Mouse (Mus musculus): ENCODE measurements around the gene Fam184a. TPM values are rescaled to one million over a fixed set of nuclear protein-coding genes. Genes with fewer than 3 reads are reported as not detected.
A peak's percentile ranks its signal among the peaks of the same experiment; 100 is the strongest.

The Fam184a gene
- polyA plus RNA-seq (2015; fragmentation: Nextera tagmentation; extraction: Ambion mirVana): 6.5 and 7.2 TPM in 2 replicates

DNA sequence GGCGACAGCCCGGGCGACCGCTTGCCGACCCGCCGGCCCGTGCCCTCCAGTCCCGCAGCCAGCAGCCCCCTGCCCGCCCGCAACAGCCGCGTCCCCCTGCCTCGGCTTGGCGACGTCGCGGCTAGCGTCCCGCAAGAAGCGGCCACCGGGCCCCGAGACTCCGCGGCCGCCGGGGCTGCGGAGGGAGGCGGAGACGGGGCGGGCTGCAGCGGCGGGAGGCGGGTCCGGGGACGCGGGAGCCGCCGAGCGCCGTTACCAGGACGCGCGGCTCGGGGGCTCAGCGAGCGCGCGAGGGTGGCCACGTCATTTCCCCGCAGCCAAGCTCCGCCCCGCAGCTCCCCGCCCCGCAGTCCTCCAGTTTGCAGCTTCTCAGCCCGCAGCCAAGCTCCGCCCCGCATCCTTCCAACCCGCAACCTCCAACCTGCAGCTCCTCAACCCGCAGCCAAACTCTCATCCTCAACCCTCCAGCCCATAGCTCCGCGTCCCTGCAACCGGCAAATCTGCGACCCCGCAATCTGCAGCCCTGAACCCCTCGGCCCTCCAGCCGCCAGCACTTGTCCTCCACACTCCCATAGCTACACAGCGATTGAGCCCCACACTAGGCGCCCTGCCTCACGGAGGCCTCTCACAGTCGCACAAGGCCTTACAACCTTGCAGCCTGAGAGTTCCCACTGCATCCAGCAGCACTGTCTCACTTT lies at the start of gene Fam184a:
Fam184a (minus strand) TSS at position 169 of the 698 bp plus-strand sequence.
- peak; percentile 98 for ATAC-seq
- H3K27ac ChIP-seq (ENCODE audit: low read length): peak within 1 kb of the TSS; percentile 51
- under 1% methylated on average over 53 of the region's 71 CpGs for WGBS
- peak within 1 kb of the TSS; percentile 90 for H3K4me2 ChIP-seq (ENCODE audit: low read length)
- no peaks in the 10 kb centered on the region for H3K36me3 ChIP-seq (ENCODE audit: control insufficient read depth, insufficient read depth)
- H3K27me3 ChIP-seq (replicated peaks; ENCODE audit: control insufficient read depth, insufficient read depth, low read length): no peaks in the 10 kb centered on the region
- H3K4me3 ChIP-seq (replicated peaks; ENCODE audit: low read length): peak within 1 kb of the TSS; percentile 83
- peaks cover 18% of the 10 kb centered on the region for H3K4me1 ChIP-seq (replicated peaks; ENCODE audit: control insufficient read depth, insufficient read depth, low read length)
- no peaks in the 10 kb centered on the region for H3K9me3 ChIP-seq (ENCODE audit: control insufficient read depth, low read length)
- H3K9ac ChIP-seq (replicated peaks; ENCODE audit: low read depth, low read length): peak within 1 kb of the TSS; percentile 79

DNA sequence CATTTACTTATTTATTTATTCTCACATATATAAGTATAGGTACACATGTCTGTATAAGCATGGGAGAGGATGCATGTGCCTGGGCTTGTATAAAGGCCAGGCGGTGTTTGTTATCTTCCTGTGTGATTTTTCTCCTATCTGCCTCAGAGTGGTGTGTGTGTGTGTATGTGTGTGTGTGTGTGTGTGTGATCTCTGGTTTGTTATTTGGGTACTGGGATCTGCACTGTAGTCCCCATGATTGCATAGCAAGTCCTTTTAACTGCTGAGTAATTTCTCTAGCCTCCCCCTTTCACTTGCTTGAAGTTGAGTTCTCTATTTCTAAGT lies 45.3 kb upstream of the Fam184a start:
- no peaks in the 10 kb centered on the region for H3K27me3 ChIP-seq (replicated peaks; ENCODE audit: control insufficient read depth, insufficient read depth, low read length)
- peak; percentile 15; the same call in 1 of the 2 replicates for ATAC-seq
- H3K4me2 ChIP-seq (ENCODE audit: low read length): no peak overlapping the region
- H3K9me3 ChIP-seq (ENCODE audit: control insufficient read depth, low read length): no peaks in the 10 kb centered on the region
- no peaks in the 10 kb centered on the region for H3K36me3 ChIP-seq (ENCODE audit: control insufficient read depth, insufficient read depth)
- H3K27ac ChIP-seq (ENCODE audit: low read length): no peak overlapping the region
- H3K4me1 ChIP-seq (replicated peaks; ENCODE audit: control insufficient read depth, insufficient read depth, low read length): no peaks in the 10 kb centered on the region
- WGBS: 96% methylated on average over 1 of the region's 1 CpGs
- no peak overlapping the region for H3K4me3 ChIP-seq (replicated peaks; ENCODE audit: low read length)
- H3K9ac ChIP-seq (replicated peaks; ENCODE audit: low read depth, low read length): no peak overlapping the region

DNA sequence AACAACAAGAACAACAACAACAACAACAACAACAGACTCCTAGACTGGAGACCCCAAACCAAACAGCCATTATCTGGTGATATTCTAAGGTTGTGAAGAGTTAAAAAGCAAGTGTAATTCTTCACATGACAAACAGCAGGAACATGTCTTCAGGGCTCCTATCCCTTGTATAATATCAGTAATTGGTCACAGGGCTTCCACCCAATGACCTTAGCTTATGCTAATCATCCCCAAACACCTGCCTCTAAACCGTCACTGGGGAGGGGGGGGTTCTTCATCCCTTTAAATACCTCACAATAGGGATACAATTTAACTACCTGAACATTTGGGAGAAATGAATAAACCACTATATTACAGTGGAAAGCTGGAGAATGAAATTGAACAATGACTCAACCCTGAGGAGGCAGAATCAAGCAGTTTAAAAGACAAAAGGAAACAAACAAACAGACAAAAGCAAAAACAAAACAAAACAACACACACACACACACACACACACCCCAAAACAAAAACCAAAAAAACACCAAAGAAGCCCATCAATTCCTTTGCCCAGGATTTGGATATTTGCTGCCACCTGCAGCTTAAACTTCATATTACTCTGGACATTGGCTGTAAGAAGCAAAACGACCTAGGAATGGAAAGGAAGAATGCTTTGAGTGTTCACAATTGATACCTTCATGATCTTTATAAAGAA lies 44.8 kb upstream of the Fam184a start:
- Histone ChIP-seq H3K9me3 (ENCODE audit: control insufficient read depth, low read length) (no peaks in the 10 kb centered on the region), H3K27ac (ENCODE audit: low read length) (no peak overlapping the region), H3K4me3 (replicated peaks; ENCODE audit: low read length) (no peak overlapping the region), H3K9ac (replicated peaks; ENCODE audit: low read depth, low read length) (no peak overlapping the region), H3K36me3 (ENCODE audit: control insufficient read depth, insufficient read depth) (no peaks in the 10 kb centered on the region), H3K27me3 (replicated peaks; ENCODE audit: control insufficient read depth, insufficient read depth, low read length) (no peaks in the 10 kb centered on the region), H3K4me2 (ENCODE audit: low read length) (no peak overlapping the region), H3K4me1 (replicated peaks; ENCODE audit: control insufficient read depth, insufficient read depth, low read length) (no peaks in the 10 kb centered on the region)
- WGBS: 7% methylated on average over 2 of the region's 2 CpGs
- ATAC-seq: peak; percentile 38; the same call in 1 of the 2 replicates

DNA sequence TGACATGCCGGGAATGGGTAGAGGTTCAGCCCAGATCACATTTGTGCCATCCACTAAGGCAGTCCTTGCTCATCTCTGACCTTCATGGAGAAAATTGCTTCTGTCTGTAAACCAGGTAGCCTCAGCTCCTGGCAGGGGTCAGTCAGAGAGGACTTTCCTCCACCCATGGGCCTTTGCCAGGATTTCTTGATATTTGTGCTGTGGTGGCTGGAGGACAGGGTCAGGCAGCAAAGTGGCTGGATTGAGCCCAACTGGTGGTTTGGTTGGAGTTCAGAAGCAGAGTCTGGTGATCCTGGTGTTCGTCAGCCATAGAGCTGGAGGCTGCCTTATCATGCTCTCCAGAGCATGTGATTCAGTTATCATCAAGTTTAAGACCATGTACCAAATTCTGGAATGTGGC lies 40.4 kb upstream of the Fam184a start:
- Histone ChIP-seq H3K36me3 (ENCODE audit: control insufficient read depth, insufficient read depth) (no peaks in the 10 kb centered on the region), H3K9me3 (ENCODE audit: control insufficient read depth, low read length) (no peaks in the 10 kb centered on the region), H3K27me3 (replicated peaks; ENCODE audit: control insufficient read depth, insufficient read depth, low read length) (no peaks in the 10 kb centered on the region), H3K9ac (replicated peaks; ENCODE audit: low read depth, low read length) (no peak overlapping the region), H3K4me2 (ENCODE audit: low read length) (no peak overlapping the region), H3K4me3 (replicated peaks; ENCODE audit: low read length) (no peak overlapping the region), H3K27ac (ENCODE audit: low read length) (no peak overlapping the region), H3K4me1 (replicated peaks; ENCODE audit: control insufficient read depth, insufficient read depth, low read length) (no peaks in the 10 kb centered on the region)
- 80% methylated on average over 2 of the region's 2 CpGs for WGBS
- no peak for ATAC-seq

DNA sequence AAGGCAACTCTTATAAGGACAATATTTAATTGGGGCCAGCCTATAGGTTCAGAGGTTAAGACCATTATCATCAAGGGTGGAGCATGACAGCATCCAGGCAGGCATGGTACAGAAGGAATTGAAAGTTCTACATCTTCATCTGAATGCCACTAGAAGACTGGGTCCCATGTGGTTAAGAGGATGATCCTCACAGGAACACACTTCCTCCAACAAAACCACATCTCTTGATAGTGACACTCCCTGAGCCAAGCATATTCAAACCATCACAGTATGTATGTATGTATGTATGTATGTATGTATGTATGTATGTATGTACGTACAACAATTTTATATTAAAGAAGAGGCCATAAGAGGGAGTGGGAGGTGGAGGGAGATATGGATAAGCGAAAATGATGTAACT lies 25.7 kb upstream of the Fam184a start:
- Histone ChIP-seq H3K9me3 (ENCODE audit: control insufficient read depth, low read length) (no peaks in the 10 kb centered on the region), H3K36me3 (ENCODE audit: control insufficient read depth, insufficient read depth) (no peaks in the 10 kb centered on the region), H3K9ac (replicated peaks; ENCODE audit: low read depth, low read length) (no peak overlapping the region), H3K27ac (ENCODE audit: low read length) (no peak overlapping the region), H3K4me3 (replicated peaks; ENCODE audit: low read length) (no peak overlapping the region), H3K4me1 (replicated peaks; ENCODE audit: control insufficient read depth, insufficient read depth, low read length) (no peaks in the 10 kb centered on the region), H3K27me3 (replicated peaks; ENCODE audit: control insufficient read depth, insufficient read depth, low read length) (no peaks in the 10 kb centered on the region), H3K4me2 (ENCODE audit: low read length) (no peak overlapping the region)
- ATAC-seq: no peak
- 88% methylated on average over 2 of the region's 2 CpGs for WGBS

DNA sequence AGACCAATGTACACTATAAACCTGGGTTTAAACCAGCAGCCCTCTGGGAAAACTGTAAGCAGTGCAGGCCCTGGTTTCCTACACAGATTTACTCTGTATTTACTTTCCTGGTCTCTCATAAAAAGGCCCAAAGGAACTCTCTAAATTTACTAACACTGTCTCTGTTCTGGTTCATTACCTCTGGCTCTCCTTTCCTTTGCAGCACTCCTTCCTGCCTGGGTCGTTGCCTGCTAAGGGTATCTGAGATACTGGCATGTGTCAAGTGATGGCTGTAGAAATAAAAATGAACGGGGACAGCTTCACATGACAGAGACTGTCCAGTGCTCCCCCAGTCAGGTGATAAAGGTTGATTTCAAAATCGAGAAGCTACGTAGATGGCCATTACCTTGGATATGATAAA lies 21.8 kb upstream of the Fam184a start:
- 79% methylated on average over 4 of the region's 4 CpGs for WGBS
- no peak overlapping the region for H3K4me2 ChIP-seq (ENCODE audit: low read length)
- no peak overlapping the region for H3K4me3 ChIP-seq (replicated peaks; ENCODE audit: low read length)
- no peak overlapping the region for H3K27ac ChIP-seq (ENCODE audit: low read length)
- H3K9me3 ChIP-seq (ENCODE audit: control insufficient read depth, low read length): no peaks in the 10 kb centered on the region
- H3K9ac ChIP-seq (replicated peaks; ENCODE audit: low read depth, low read length): no peak overlapping the region
- no peaks in the 10 kb centered on the region for H3K4me1 ChIP-seq (replicated peaks; ENCODE audit: control insufficient read depth, insufficient read depth, low read length)
- no peak for ATAC-seq
- no peaks in the 10 kb centered on the region for H3K27me3 ChIP-seq (replicated peaks; ENCODE audit: control insufficient read depth, insufficient read depth, low read length)
- H3K36me3 ChIP-seq (ENCODE audit: control insufficient read depth, insufficient read depth): no peaks in the 10 kb centered on the region

DNA sequence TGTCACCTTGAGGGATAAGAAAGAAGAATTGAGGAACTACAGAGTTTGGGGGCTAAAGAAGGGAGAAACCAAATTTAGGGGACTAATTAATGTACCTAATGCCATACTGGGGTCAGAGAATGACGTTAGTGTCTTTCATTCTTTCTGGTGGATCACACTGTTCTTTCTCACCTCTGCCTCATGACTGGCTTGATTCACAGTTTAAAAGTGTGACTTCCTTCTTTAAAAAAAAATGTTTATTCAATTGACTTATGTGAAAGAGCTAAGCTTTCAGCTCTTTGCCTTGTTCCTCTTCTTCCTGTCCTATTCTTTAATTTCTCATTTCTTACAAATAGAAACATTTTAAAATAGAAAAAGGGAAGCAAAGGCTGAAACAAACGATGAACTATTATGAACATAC lies 20.6 kb upstream of the Fam184a start:
- no peak overlapping the region for H3K27ac ChIP-seq (ENCODE audit: low read length)
- H3K4me3 ChIP-seq (replicated peaks; ENCODE audit: low read length): no peak overlapping the region
- H3K4me2 ChIP-seq (ENCODE audit: low read length): no peak overlapping the region
- no peaks in the 10 kb centered on the region for H3K9me3 ChIP-seq (ENCODE audit: control insufficient read depth, low read length)
- ATAC-seq: no peak
- H3K27me3 ChIP-seq (replicated peaks; ENCODE audit: control insufficient read depth, insufficient read depth, low read length): no peaks in the 10 kb centered on the region
- 66% methylated on average over 2 of the region's 2 CpGs for WGBS
- H3K4me1 ChIP-seq (replicated peaks; ENCODE audit: control insufficient read depth, insufficient read depth, low read length): no peaks in the 10 kb centered on the region
- H3K36me3 ChIP-seq (ENCODE audit: control insufficient read depth, insufficient read depth): no peaks in the 10 kb centered on the region
- H3K9ac ChIP-seq (replicated peaks; ENCODE audit: low read depth, low read length): no peak overlapping the region

DNA sequence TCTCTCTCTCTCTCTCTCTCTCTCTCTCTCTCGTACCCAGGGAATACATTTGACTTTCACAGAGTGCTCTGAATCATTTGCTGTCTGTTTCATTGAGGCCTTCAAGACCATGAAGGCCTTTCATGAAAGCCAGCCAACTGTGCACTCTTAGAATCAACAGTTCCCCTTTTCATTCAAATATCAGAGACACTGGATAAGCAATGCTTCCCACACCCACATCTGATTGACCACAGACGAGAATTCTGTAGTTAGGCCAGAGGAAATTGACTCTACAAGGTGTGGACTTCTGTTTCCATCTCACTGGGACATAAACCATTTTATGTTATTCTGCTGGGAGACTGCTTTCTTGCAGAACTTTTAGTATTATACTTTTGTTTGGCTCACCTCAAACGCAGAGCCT lies 17.8 kb upstream of the Fam184a start:
- no peaks in the 10 kb centered on the region for H3K9me3 ChIP-seq (ENCODE audit: control insufficient read depth, low read length)
- no peak overlapping the region for H3K4me3 ChIP-seq (replicated peaks; ENCODE audit: low read length)
- no peaks in the 10 kb centered on the region for H3K4me1 ChIP-seq (replicated peaks; ENCODE audit: control insufficient read depth, insufficient read depth, low read length)
- H3K4me2 ChIP-seq (ENCODE audit: low read length): no peak overlapping the region
- 74% methylated on average over 3 of the region's 3 CpGs for WGBS
- H3K9ac ChIP-seq (replicated peaks; ENCODE audit: low read depth, low read length): no peak overlapping the region
- no peaks in the 10 kb centered on the region for H3K36me3 ChIP-seq (ENCODE audit: control insufficient read depth, insufficient read depth)
- H3K27me3 ChIP-seq (replicated peaks; ENCODE audit: control insufficient read depth, insufficient read depth, low read length): no peaks in the 10 kb centered on the region
- no peak overlapping the region for H3K27ac ChIP-seq (ENCODE audit: low read length)
- ATAC-seq: no peak

DNA sequence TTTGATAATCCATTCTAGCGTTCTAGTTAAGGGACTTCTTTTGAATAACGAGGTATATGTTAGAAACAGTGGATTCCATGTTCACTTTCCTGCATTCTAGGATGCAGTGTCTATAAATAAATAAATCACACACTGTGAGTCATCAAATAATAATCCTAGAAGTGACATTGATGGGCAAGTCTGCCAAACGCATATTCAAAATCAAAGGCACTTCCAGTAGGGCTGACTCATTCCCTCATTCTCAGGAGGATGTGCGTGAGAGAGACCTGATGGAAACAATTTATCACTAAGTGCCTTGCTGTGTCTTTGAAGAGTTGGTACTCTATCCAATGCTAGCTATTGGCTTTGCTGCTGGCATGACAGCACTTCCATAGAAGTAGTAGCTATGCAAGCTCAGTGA lies 14.5 kb upstream of the Fam184a start:
- Histone ChIP-seq H3K4me2 (ENCODE audit: low read length) (no peak overlapping the region), H3K9me3 (ENCODE audit: control insufficient read depth, low read length) (no peaks in the 10 kb centered on the region), H3K36me3 (ENCODE audit: control insufficient read depth, insufficient read depth) (no peaks in the 10 kb centered on the region), H3K27ac (ENCODE audit: low read length) (no peak overlapping the region), H3K4me1 (replicated peaks; ENCODE audit: control insufficient read depth, insufficient read depth, low read length) (no peaks in the 10 kb centered on the region), H3K9ac (replicated peaks; ENCODE audit: low read depth, low read length) (no peak overlapping the region), H3K27me3 (replicated peaks; ENCODE audit: control insufficient read depth, insufficient read depth, low read length) (no peaks in the 10 kb centered on the region), H3K4me3 (replicated peaks; ENCODE audit: low read length) (no peak overlapping the region)
- WGBS: 82% methylated on average over 4 of the region's 4 CpGs
- no peak for ATAC-seq

Measured in forebrain, embryonic 16.5 days (tissue).